Mouse (Mus musculus): ENCODE results near the gene Slc35e2.

DNA sequence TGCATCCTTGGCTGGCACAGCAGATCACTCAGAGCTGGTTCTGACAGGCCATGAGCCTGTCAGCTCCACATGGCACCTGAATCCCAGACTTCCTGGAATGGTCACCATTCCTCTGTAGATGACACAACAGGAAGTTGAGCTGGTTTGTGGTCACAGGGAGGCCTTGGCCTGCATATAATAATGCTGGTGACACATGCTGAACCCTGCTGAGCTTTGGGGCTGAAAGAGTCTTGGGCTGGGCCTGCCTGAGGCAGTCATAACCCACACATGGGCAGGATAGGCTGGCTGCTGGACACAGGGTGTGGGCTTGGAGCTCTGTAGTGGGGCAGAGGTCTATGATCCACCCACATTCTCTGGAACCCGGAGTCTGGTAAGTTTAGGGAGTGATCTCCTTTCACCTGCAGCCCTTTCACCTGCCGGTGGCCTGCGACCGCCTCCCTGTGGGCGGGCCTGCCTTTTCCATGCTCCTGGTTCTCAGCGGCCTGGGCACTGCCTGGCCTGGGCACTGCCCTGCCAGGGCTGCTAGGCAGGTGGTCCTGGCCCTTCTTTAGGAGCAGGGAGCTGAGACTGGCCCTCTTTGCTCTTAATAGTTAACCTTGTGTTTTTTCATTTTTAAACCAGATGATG is 18.8 kb upstream of the Slc35e2 start:
- TF ChIP-seq CTCF (conservative IDR thresholded peaks at IDR 0.05; ENCODE audit: low read length) (no peak), POU5F1 (IDR thresholded peaks at IDR 0.05; ENCODE audit: borderline replicate concordance, low read length) (no peak)

Data from E14TG2a.4 (cell line).